Mouse (Mus musculus) midbrain, postnatal 0 days (tissue): ENCODE results near the gene Nr1h4. TPM values are rescaled to one million over a fixed set of nuclear protein-coding genes. Genes with fewer than 3 reads are reported as not detected.

Experiments
- ATAC-seq: fragments of 200-750 bp; cut with Nextera tagmentation; 2 replicates; pipeline ENCODE4 v1.8.0; 2017; ENCODE audit warnings: moderate number of reproducible peaks, mild to moderate bottlenecking, moderate TSS enrichment, moderate library complexity; ENCODE audit not compliant: low FRiP score
- DNase-seq: peaks from one replicate; pipeline ENCODE4 v3.0.0-alpha.2; 2015; ENCODE audit warnings: low spot score
- H3K27ac ChIP-seq: fragments of 300-500 bp; sonication (generic); 2 replicates; pipeline ENCODE4 v1.5.1; 2014; ENCODE audit warnings: low read depth, mild to moderate bottlenecking, low read length, mixed read lengths
- H3K27me3 ChIP-seq: fragments of 300-500 bp; sonication (generic); 2 replicates; pipeline ENCODE4 v1.6.1; 2014; ENCODE audit warnings: low read length, control low read depth, mixed read lengths; ENCODE audit not compliant: insufficient read depth
- H3K36me3 ChIP-seq: fragments of 300-500 bp; sonication (generic); 2 replicates; pipeline ENCODE4 v1.6.1; 2014; ENCODE audit warnings: low read length, control low read depth, mixed read lengths; ENCODE audit not compliant: insufficient read depth
- H3K4me1 ChIP-seq: fragments of 300-500 bp; sonication (generic); 2 replicates; pipeline ENCODE4 v1.6.1; 2014; ENCODE audit warnings: mild to moderate bottlenecking, control low read depth, antibody characterized with exemption, low read length, mixed read lengths; ENCODE audit not compliant: insufficient read depth
- H3K4me2 ChIP-seq: fragments of 300-500 bp; sonication (generic); 2 replicates; pipeline ENCODE4 v1.6.1; 2014; ENCODE audit warnings: low read depth, mild to moderate bottlenecking, low read length, mixed read lengths; ENCODE audit not compliant: poor library complexity, severe bottlenecking
- H3K4me3 ChIP-seq: fragments of 300-500 bp; sonication (generic); 2 replicates; pipeline ENCODE4 v1.5.1; 2014; ENCODE audit warnings: low read depth, mild to moderate bottlenecking, low read length, moderate library complexity
- H3K9ac ChIP-seq: fragments of 300-500 bp; sonication (generic); replicated peaks from 2 replicates; pipeline ENCODE4 v1.6.1; 2014; ENCODE audit warnings: mild to moderate bottlenecking, low read length, moderate library complexity, mixed read lengths; ENCODE audit not compliant: poor library complexity, severe bottlenecking
- H3K9me3 ChIP-seq: fragments of 300-500 bp; sonication (generic); 2 replicates; pipeline ENCODE4 v1.6.1; 2016; ENCODE audit warnings: low read length, control low read depth
- CTCF ChIP-seq: IDR thresholded peaks from 2 replicates; pipeline ENCODE4 v1.5.1; 2016; ENCODE audit warnings: antibody characterized with exemption, mild to moderate bottlenecking
- WGBS: fragments of 180-500 bp; shearing (Covaris S2); extraction: QIAGEN DNeasy Blood & Tissue Kit; methylation state at CpG from one replicate; pipeline ENCODE4 v1.1.7; 2014; 5-methylcytosine and 5-hydroxymethylcytosine counted together
- polyA plus RNA-seq: library from polyadenylated mRNA; unstranded; fragments of >200 nt; fragmentation: Nextera tagmentation; extraction: Ambion mirVana; gene quantifications from 2 replicates; pipeline ENCODE4 v1.2.1, GENCODE M21; 2015
- total RNA-seq: library from RNA; depleted of rRNA; stranded (reverse); fragments of >200 nt; gene quantifications from 2 replicates; pipeline ENCODE4 v1.2.3, GENCODE M21; 2014

Nr1h4 gene
- total and polyA plus RNA-seq, 2 experiments from 2014 or later = not detected

DNA sequence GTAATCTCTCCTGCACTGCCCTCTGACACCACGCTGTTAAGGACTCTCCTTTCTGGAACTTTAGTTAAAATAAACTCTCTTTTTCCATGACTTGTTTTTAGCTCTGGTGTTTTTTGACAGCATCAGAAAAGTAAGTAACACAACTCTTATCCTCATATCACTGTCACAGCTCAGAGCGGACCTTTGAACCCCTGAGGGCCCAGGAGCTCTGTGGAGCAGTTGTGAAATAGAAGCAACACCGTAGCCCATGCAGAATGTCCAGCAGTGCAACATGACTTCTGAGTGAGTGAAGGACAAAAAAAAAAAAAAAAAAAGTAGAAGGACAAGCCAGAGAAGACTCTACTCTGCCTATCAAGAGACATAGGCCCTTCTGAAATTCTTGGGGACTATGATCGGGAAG lies 14.2 kb downstream of the Nr1h4 start:
- Histone ChIP-seq H3K4me2 (no peak overlapping the region), H3K4me1 (no peaks in the 10 kb centered on the region), H3K4me3 (no peak overlapping the region), H3K36me3 (no peaks in the 10 kb centered on the region), H3K27ac (no peak overlapping the region), H3K9me3 (no peaks in the 10 kb centered on the region), H3K9ac (no peak overlapping the region), H3K27me3 (no peaks in the 10 kb centered on the region)
- 89% methylated on average over 4 of the region's 4 CpGs for WGBS
- no peak for TF ChIP-seq CTCF
- no peak for ATAC-seq
- DNase-seq = no peak

DNA sequence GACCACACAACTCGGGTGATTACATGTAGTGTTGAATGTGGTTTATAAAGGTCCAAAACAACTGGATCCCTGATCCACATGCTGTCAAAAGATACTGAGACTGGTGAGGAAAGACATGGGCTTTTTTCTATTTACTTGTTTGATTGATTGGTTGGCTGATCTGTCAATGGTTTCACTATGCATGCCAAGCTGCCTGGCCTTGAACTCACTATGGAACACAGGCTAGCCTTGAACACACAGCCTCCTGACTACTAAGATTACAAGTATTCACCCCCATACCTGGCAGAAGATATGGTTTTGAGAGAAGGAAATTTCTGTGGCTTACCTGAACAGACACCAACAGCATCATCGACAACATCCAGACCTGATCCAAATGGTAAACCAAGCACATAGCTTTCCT lies 15.0 kb downstream of the Nr1h4 start:
- WGBS = 94% methylated on average over 2 of the region's 2 CpGs
- H3K36me3 ChIP-seq = no peaks in the 10 kb centered on the region
- H3K4me2 ChIP-seq = no peak overlapping the region
- H3K9me3 ChIP-seq = no peaks in the 10 kb centered on the region
- ATAC-seq = no peak
- H3K27me3 ChIP-seq = no peaks in the 10 kb centered on the region
- no peak overlapping the region for H3K27ac ChIP-seq
- no peak for TF ChIP-seq CTCF
- no peaks in the 10 kb centered on the region for H3K4me1 ChIP-seq
- H3K9ac ChIP-seq = no peak overlapping the region
- no peak for DNase-seq
- H3K4me3 ChIP-seq = no peak overlapping the region

DNA sequence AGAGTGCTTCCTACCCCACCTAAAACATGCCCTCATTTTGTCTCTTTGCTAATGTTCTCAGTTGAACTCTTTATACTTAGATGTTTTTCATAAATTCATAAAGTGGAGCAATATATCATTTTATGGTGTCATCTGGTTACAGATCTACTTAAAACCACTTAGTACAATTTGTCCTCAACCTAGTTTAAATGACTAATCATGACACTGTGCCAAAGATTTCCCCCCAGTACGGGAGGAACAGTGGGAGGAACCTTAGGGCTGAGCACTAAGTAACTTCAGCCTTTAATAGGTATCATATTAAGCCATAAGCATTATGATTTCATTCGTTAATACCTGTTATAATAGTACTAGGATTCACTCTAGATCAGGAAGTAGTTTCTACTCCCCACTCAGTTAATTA lies 17.6 kb downstream of the Nr1h4 start:
- no peak for TF ChIP-seq CTCF
- no peak for ATAC-seq
- whole genome bisulfite sequencing = 80% methylated on average over 2 of the region's 2 CpGs

GRCm38 (mm10) chr10:89512562-89512961 lies 20.8 kb downstream of the Nr1h4 start:
- Histone ChIP-seq H3K9me3 (no peaks in the 10 kb centered on the region), H3K36me3 (no peaks in the 10 kb centered on the region), H3K4me1 (no peaks in the 10 kb centered on the region), H3K27me3 (no peaks in the 10 kb centered on the region), H3K4me3 (no peak overlapping the region), H3K9ac (no peak overlapping the region), H3K27ac (no peak overlapping the region), H3K4me2 (no peak overlapping the region)
- ATAC-seq (no peak), DNase-seq (no peak)
- WGBS = 80% methylated on average over 6 of the region's 6 CpGs
- TF ChIP-seq CTCF = no peak

More for the DNA sequence above, 17.6 kb downstream of the Nr1h4 start:
- H3K36me3 ChIP-seq = no peaks in the 10 kb centered on the region
- no peak overlapping the region for H3K27ac ChIP-seq
- no peak overlapping the region for H3K4me3 ChIP-seq
- H3K4me1 ChIP-seq = no peaks in the 10 kb centered on the region
- H3K4me2 ChIP-seq = no peak overlapping the region
- no peaks in the 10 kb centered on the region for H3K9me3 ChIP-seq
- no peak for DNase-seq
- no peaks in the 10 kb centered on the region for H3K27me3 ChIP-seq
- H3K9ac ChIP-seq = no peak overlapping the region

GRCm38 (mm10) chr10:89510547-89510946 lies 22.8 kb downstream of the Nr1h4 start:
- TF ChIP-seq CTCF = no peak
- no peak for ATAC-seq
- no peaks in the 10 kb centered on the region for H3K36me3 ChIP-seq
- H3K4me1 ChIP-seq = no peaks in the 10 kb centered on the region
- H3K27me3 ChIP-seq = no peaks in the 10 kb centered on the region
- no peak for DNase-seq
- no peak overlapping the region for H3K4me2 ChIP-seq
- H3K27ac ChIP-seq = no peak overlapping the region
- WGBS = 93% methylated on average over 2 of the region's 2 CpGs
- no peak overlapping the region for H3K9ac ChIP-seq
- H3K9me3 ChIP-seq = no peaks in the 10 kb centered on the region
- H3K4me3 ChIP-seq = no peak overlapping the region

- Histone ChIP-seq H3K27me3 (no peaks in the 10 kb centered on the region), H3K36me3 (no peaks in the 10 kb centered on the region), H3K27ac (no peak overlapping the region), H3K4me2 (no peak overlapping the region), H3K9ac (no peak overlapping the region), H3K9me3 (no peaks in the 10 kb centered on the region), H3K4me1 (no peaks in the 10 kb centered on the region), H3K4me3 (no peak overlapping the region)
- no peak for ATAC-seq
- no peak for TF ChIP-seq CTCF
- DNase-seq = no peak
- 80% methylated on average over 2 of the region's 2 CpGs for WGBS
Measured at GRCm38 (mm10) chr10:89508567-89508966, 24.8 kb downstream of the Nr1h4 start.
